Mouse (Mus musculus) bone marrow, adult 2 months (tissue): ENCODE measurements around the gene Pde10a.

Experiments
- CTCF ChIP-seq: fragments of 200-500 bp; IDR thresholded peaks from 2 replicates; pipeline ENCODE4 v1.5.1; 2011; ENCODE audit warnings: low read length, control low read depth; ENCODE audit not compliant: control insufficient read depth, insufficient read depth
- POLR2A ChIP-seq: fragments of 200-500 bp; IDR thresholded peaks from 2 replicates; pipeline ENCODE4 v1.6.1; 2011; ENCODE audit warnings: low read depth, mild to moderate bottlenecking, control low read depth, low read length, borderline replicate concordance; ENCODE audit not compliant: control insufficient read depth

DNA sequence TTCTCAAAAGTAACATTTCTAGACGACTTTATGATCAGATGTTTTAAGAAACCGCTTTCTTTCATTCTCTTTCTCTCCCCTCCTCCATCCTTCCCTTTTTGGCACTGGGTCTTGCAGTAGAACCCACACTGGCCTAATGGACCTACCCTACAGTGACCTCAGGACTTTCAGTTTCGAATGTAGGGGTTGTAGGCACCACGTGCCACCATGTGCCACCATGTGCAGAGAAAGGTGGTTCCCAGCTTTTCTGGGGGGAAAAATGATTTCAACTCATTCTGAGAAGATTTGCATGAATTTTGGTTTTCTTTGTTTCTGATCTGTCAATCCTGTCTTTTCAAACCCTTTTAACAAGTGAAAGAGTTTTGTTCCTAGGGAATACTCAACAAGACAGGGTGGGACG is 363.5 kb downstream of the Pde10a start:
- TF ChIP-seq CTCF (no peak), POLR2A (no peak)
